Mouse (Mus musculus) kidney, postnatal 0 days (tissue): ENCODE measurements around the gene Majin. TPM values are rescaled to one million over a fixed set of nuclear protein-coding genes. Genes with fewer than 3 reads are reported as not detected.

ENCODE experiments used
- ATAC-seq: fragments of 200-750 bp; cut with Nextera tagmentation; replicated peaks from 2 replicates; pipeline ENCODE4 v1.8.0; 2017; ENCODE audit warnings: low read depth, moderate number of reproducible peaks, moderate TSS enrichment, moderate library complexity; ENCODE audit not compliant: low FRiP score
- DNase-seq: peaks from one replicate; pipeline ENCODE4 v3.0.0-alpha.2; 2016; ENCODE audit warnings: low spot score
- H3K27ac ChIP-seq: fragments of 300-500 bp; sonication (generic); 2 replicates; pipeline ENCODE4 v1.5.1; 2014; ENCODE audit warnings: mild to moderate bottlenecking
- H3K27me3 ChIP-seq: fragments of 300-500 bp; sonication (generic); 2 replicates; pipeline ENCODE4 v1.6.1; 2014; ENCODE audit warnings: low read length, mixed read lengths; ENCODE audit not compliant: insufficient read depth
- H3K36me3 ChIP-seq: fragments of 300-500 bp; sonication (generic); 2 replicates; pipeline ENCODE4 v1.6.1; 2014; ENCODE audit warnings: low read length, mixed read lengths; ENCODE audit not compliant: insufficient read depth
- H3K4me1 ChIP-seq: fragments of 300-500 bp; sonication (generic); replicated peaks from 2 replicates; pipeline ENCODE4 v1.6.1; 2014; ENCODE audit warnings: antibody characterized with exemption, low read length, mixed read lengths; ENCODE audit not compliant: insufficient read depth
- H3K4me2 ChIP-seq: fragments of 300-500 bp; sonication (generic); 2 replicates; pipeline ENCODE4 v1.6.1; 2014; ENCODE audit warnings: mild to moderate bottlenecking, low read length, moderate library complexity, mixed read lengths
- H3K4me3 ChIP-seq: fragments of 300-500 bp; sonication (generic); replicated peaks from 2 replicates; pipeline ENCODE4 v1.5.1; 2014; ENCODE audit warnings: low read depth, low read length
- H3K9ac ChIP-seq: fragments of 300-500 bp; sonication (generic); 2 replicates; pipeline ENCODE4 v1.6.1; 2014; ENCODE audit warnings: low read depth, low read length
- H3K9me3 ChIP-seq: fragments of 300-500 bp; sonication (generic); replicated peaks from 2 replicates; pipeline ENCODE4 v1.6.1; 2016; ENCODE audit warnings: low read length, inconsistent platforms, mixed read lengths
- CTCF ChIP-seq: IDR thresholded peaks from 2 replicates; pipeline ENCODE4 v1.5.1; 2016; ENCODE audit warnings: antibody characterized with exemption, low read depth, mild to moderate bottlenecking, moderate library complexity
- WGBS: fragments of 180-500 bp; shearing (Covaris S2); extraction: QIAGEN DNeasy Blood & Tissue Kit; methylation state at CpG from one replicate; pipeline ENCODE4 v1.1.7; 2014; 5-methylcytosine and 5-hydroxymethylcytosine counted together
- polyA plus RNA-seq: library from polyadenylated mRNA; unstranded; fragments of >200 nt; fragmentation: Nextera tagmentation; extraction: Ambion mirVana; gene quantifications from 2 replicates; pipeline ENCODE4 v1.2.1, GENCODE M21; 2015

Majin gene
- polyA plus RNA-seq, 1 experiment from 2014 or later: not detected

DNA sequence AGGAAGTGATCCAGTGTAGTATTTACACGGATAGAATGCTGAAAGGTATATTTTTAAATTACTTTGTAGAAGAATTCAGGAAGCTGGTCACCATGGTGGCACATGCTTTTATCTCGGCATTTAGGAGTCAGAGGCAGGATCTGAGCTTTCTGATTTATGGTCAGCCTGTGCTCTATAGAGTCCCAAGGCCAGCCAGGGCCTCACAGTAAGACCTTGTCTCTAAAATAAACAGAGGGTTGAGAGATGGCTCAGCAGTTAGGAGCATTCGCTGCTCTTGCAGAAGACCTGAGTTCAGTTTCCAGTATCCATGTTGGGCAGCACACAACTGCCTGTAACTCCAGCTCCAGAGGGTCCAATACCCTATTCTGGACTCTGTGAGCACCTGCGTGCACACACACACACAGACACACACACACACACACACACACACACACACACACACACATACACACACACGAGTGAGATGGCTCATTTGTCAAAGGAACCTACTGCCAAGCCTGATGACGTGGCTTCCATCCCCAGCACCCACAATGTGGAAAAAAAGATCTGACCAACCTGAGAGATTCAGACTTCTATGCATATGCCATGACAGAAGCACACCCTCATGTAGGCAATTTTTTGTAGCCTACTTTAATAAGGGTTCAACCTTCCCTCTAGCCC, 32.0 kb downstream of the Majin start:
- Histone ChIP-seq H3K36me3 (no peaks in the 10 kb centered on the region), H3K4me3 (no peak overlapping the region), H3K9me3 (no peaks in the 10 kb centered on the region), H3K27ac (no peak overlapping the region), H3K4me1 (no peaks in the 10 kb centered on the region), H3K4me2 (no peak overlapping the region), H3K27me3 (no peaks in the 10 kb centered on the region), H3K9ac (no peak overlapping the region)
- no peak for ATAC-seq
- DNase-seq: no peak
- TF ChIP-seq CTCF: no peak
- WGBS: 43% methylated on average over 6 of the region's 6 CpGs

DNA sequence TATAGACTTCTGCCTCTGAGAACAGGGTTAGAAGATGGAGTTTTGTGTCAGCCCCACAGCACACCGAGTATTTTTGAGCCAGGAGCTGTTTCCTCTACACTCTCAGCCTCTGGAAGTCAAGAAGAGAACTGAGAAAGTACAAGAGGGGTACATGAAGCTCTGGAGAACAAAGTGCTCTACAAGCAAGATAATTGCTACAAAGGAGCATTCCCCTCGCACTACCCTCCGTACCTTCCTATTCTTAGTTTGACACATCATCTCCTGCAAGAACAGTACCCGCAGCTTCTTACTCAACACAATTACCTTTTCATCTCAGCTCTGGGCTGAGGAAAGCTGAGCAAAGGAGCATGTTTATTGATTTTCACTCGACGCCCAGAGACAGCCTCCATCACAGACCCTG, 34.4 kb downstream of the Majin start:
- Histone ChIP-seq H3K27ac (no peak overlapping the region), H3K4me3 (no peak overlapping the region), H3K36me3 (no peaks in the 10 kb centered on the region), H3K27me3 (no peaks in the 10 kb centered on the region), H3K9ac (no peak overlapping the region), H3K4me2 (no peak overlapping the region), H3K4me1 (no peaks in the 10 kb centered on the region), H3K9me3 (no peaks in the 10 kb centered on the region)
- no peak for ATAC-seq
- WGBS: 75% methylated on average over 6 of the region's 6 CpGs
- no peak for TF ChIP-seq CTCF
- DNase-seq: no peak

- ATAC-seq (peak; percentile 15; the same call in 1 of the 2 replicates), DNase-seq (peak; percentile 69)
- Histone ChIP-seq H3K27me3 (no peaks in the 10 kb centered on the region), H3K4me1 (no peaks in the 10 kb centered on the region), H3K4me3 (no peak within 1 kb of the TSS), H3K9me3 (no peaks in the 10 kb centered on the region), H3K4me2 (no peak within 1 kb of the TSS), H3K27ac (no peak within 1 kb of the TSS), H3K9ac (no peak within 1 kb of the TSS), H3K36me3 (peaks cover 24% of the 10 kb centered on the region; the same call in 1 of the 2 replicates)
- WGBS: 15% methylated on average over 2 of the region's 2 CpGs
- peak; percentile 40; the same call in 1 of the 2 replicates for TF ChIP-seq CTCF
These were observed 41.9 kb downstream of the Majin start, which contains the start of gene Gpha2 for GRCm38 (mm10) chr19:6226135-6226534. Gene Gpha2 (plus strand): TSS chr19:6226380.

- H3K4me2 ChIP-seq: no peak overlapping the region
- peaks cover 26% of the 10 kb centered on the region; the same call in 1 of the 2 replicates for H3K36me3 ChIP-seq
- H3K27me3 ChIP-seq: no peaks in the 10 kb centered on the region
- 85% methylated on average over 14 of the region's 14 CpGs for WGBS
- H3K4me1 ChIP-seq: no peaks in the 10 kb centered on the region
- no peak overlapping the region for H3K9ac ChIP-seq
- ATAC-seq (peak; percentile 29; the same call in 1 of the 2 replicates), DNase-seq (no peak)
- TF ChIP-seq CTCF: no peak
- no peak overlapping the region for H3K4me3 ChIP-seq
- no peak overlapping the region for H3K27ac ChIP-seq
- H3K9me3 ChIP-seq: no peaks in the 10 kb centered on the region
These were observed 42.6 kb downstream of the Majin start for GRCm38 (mm10) chr19:6226763-6227162.

- Histone ChIP-seq H3K9ac (no peak overlapping the region), H3K27ac (no peak overlapping the region), H3K4me3 (no peak overlapping the region), H3K27me3 (no peaks in the 10 kb centered on the region), H3K36me3 (peaks cover 30% of the 10 kb centered on the region; the same call in 1 of the 2 replicates), H3K4me1 (no peaks in the 10 kb centered on the region), H3K9me3 (no peaks in the 10 kb centered on the region), H3K4me2 (no peak overlapping the region)
- 83% methylated on average over 4 of the region's 4 CpGs for WGBS
- no peak for TF ChIP-seq CTCF
- ATAC-seq (no peak), DNase-seq (no peak)
These were observed 43.7 kb downstream of the Majin start for GRCm38 (mm10) chr19:6227864-6228263.

DNA sequence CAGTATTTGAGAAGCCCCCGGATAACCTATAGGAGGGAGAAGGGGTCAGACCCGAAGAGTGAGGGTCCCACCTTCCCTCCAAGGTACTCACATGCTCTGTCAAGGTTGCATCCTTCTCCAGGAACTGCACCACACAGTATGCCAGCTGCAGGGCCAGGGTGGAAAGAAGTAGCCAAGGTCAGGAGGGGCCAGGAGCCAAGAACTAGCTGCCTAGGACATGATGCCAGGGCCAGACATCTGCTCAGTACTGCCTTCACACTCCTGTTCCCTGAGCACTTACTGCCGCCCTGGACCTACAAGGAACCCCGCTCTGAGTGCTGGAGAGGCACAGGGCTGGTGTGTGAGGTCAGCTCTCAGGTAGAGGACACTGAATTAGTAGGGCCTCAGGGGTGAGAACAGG, 46.2 kb downstream of the Majin start:
- no peak overlapping the region for H3K4me2 ChIP-seq
- DNase-seq (no peak), ATAC-seq (no peak)
- WGBS: 96% methylated on average over 4 of the region's 4 CpGs
- H3K4me1 ChIP-seq: peaks cover 12% of the 10 kb centered on the region
- no peak overlapping the region for H3K27ac ChIP-seq
- H3K4me3 ChIP-seq: no peak overlapping the region
- H3K27me3 ChIP-seq: no peaks in the 10 kb centered on the region
- H3K36me3 ChIP-seq: peaks cover 30% of the 10 kb centered on the region; the same call in 1 of the 2 replicates
- H3K9ac ChIP-seq: no peak overlapping the region
- no peaks in the 10 kb centered on the region for H3K9me3 ChIP-seq
- TF ChIP-seq CTCF: no peak
